In the genomic region with DNA sequence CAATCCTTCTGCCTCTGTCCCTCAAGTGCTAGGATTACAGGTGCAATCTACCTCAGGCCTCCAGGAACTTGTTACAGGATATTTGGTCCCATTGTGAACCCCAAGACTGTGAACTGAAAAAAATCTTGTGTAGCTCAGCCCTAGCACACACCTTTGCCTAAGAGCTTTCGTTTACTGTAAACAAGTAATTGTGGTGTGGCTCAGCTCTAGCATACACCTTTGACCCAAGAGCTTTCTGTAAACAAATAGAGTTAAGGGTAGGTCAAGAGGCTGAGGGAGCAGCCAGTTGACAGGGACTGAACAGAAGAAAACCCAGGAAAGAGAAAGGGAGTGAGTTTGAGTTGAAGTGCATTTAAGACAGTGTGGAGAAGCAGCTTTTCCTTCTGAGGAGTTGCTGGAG, we compare ENCODE assay signal across 32 mouse cellular contexts.
"Had no signal": no experiment of that assay in that cellular context is flagged by ENCODE, and none has a peak within 500 bp of the region (broad histone marks: within the 10 kb centered on the region; RNA-seq: fewer than 3 reads in every experiment).

No protein-coding gene starts in this region.

- ATAC-seq: liver, embryonic 12.5 days; lung, postnatal 0 days; midbrain, embryonic 13.5 days; midbrain, embryonic 15.5 days; midbrain, embryonic 16.5 days had no signal

- H3K36me3 ChIP-seq: limb, embryonic 10.5 days; limb, embryonic 12.5 days; limb, embryonic 13.5 days; limb, embryonic 15.5 days; liver, embryonic 12.5 days; liver, embryonic 13.5 days; liver, embryonic 15.5 days; lung, embryonic 15.5 days; midbrain, embryonic 10.5 days; midbrain, embryonic 12.5 days; midbrain, embryonic 13.5 days; midbrain, embryonic 15.5 days; neural tube, embryonic 12.5 days had no signal

- H3K9me3 ChIP-seq: limb, embryonic 10.5 days; limb, embryonic 13.5 days; limb, embryonic 15.5 days; liver, embryonic 12.5 days; liver, embryonic 13.5 days; liver, embryonic 15.5 days; lung, embryonic 15.5 days; midbrain, embryonic 10.5 days; midbrain, embryonic 12.5 days; midbrain, embryonic 15.5 days; neural tube, embryonic 12.5 days had no signal

- H3K9ac ChIP-seq: limb, embryonic 12.5 days; limb, embryonic 13.5 days; limb, embryonic 15.5 days; liver, embryonic 12.5 days; liver, embryonic 13.5 days; liver, embryonic 14.5 days; liver, embryonic 15.5 days; lung, embryonic 14.5 days; lung, embryonic 15.5 days; midbrain, embryonic 12.5 days; midbrain, embryonic 13.5 days; midbrain, embryonic 15.5 days; neural tube, embryonic 12.5 days had no signal

- DNase-seq: left cerebral cortex, postnatal 4 days; liver; liver, embryonic 13.5 days; lung, adult 18-20 months; lung, adult 2 months; lung, embryonic 14.5 days; lung, postnatal 10 days; lung, postnatal 14 days; lung, postnatal 36 days; lung, postnatal 4 days; midbrain, embryonic 14.5 days had no signal

- H3K4me2 ChIP-seq: limb, embryonic 12.5 days; limb, embryonic 13.5 days; limb, embryonic 15.5 days; liver, embryonic 11.5 days; liver, embryonic 12.5 days; liver, embryonic 13.5 days; liver, embryonic 15.5 days; lung, embryonic 14.5 days; lung, embryonic 15.5 days; midbrain, embryonic 11.5 days; midbrain, embryonic 12.5 days; midbrain, embryonic 13.5 days; midbrain, embryonic 15.5 days; neural tube, embryonic 12.5 days had no signal

- H3K4me3 ChIP-seq: left cerebral cortex, adult 2 months; limb, embryonic 10.5 days; limb, embryonic 12.5 days; limb, embryonic 13.5 days; limb, embryonic 15.5 days; liver, embryonic 12.5 days; liver, embryonic 13.5 days; liver, embryonic 15.5 days; lung, embryonic 15.5 days; megakaryocyte, embryonic 14.5 days; midbrain, embryonic 10.5 days; midbrain, embryonic 12.5 days; midbrain, embryonic 13.5 days; midbrain, embryonic 15.5 days; myocyte; neural tube, embryonic 12.5 days had no signal

- H3K4me1 ChIP-seq: limb, embryonic 10.5 days; limb, embryonic 12.5 days; limb, embryonic 13.5 days; limb, embryonic 15.5 days; liver, embryonic 12.5 days; liver, embryonic 13.5 days; liver, embryonic 15.5 days; lung, embryonic 15.5 days; megakaryocyte, embryonic 14.5 days; midbrain, embryonic 10.5 days; midbrain, embryonic 12.5 days; midbrain, embryonic 13.5 days; midbrain, embryonic 15.5 days; neural tube, embryonic 12.5 days had no signal

- H3K27me3 ChIP-seq: limb, embryonic 12.5 days; limb, embryonic 13.5 days; limb, embryonic 15.5 days; liver, embryonic 12.5 days; liver, embryonic 13.5 days; liver, embryonic 15.5 days; lung, embryonic 15.5 days; megakaryocyte, embryonic 14.5 days; midbrain, embryonic 12.5 days; midbrain, embryonic 13.5 days; midbrain, embryonic 15.5 days; neural tube, embryonic 12.5 days had no signal

- H3K27ac ChIP-seq: left cerebral cortex, adult 2 months; limb, embryonic 10.5 days; limb, embryonic 12.5 days; limb, embryonic 13.5 days; limb, embryonic 15.5 days; liver, embryonic 12.5 days; liver, embryonic 13.5 days; liver, embryonic 14.5 days; liver, embryonic 15.5 days; lung, embryonic 15.5 days; macrophage; midbrain, embryonic 10.5 days; midbrain, embryonic 12.5 days; midbrain, embryonic 13.5 days; midbrain, embryonic 15.5 days; neural tube, embryonic 12.5 days had no signal
